8 mouse cellular contexts compared by ENCODE assay signal in the genomic region with DNA sequence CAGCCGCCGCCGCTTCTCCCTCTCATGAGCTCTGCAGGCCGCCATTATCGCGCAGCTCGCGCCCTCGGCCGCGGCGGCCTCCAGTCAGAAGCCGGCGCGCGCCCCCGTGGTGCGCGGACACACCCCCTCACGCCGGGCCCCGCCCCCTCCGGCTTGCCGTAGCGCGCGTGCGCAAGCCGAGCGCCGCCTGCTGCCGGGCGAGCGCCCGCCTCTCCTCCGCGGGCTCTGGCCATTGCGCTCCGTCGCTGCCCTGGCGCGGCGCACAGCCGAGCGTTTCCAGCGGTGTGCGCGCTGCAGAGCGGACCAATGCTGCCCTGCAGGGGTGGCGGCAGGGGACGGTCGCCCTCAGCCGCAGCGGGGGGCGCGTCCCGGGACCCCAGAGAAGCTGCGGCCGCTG. TPM values are rescaled to one million over a fixed set of nuclear protein-coding genes. Genes with fewer than 3 reads are reported as not detected.
A peak's percentile ranks its signal among the peaks of the same experiment; 100 is the strongest.
DNase-seq lines count a peak whose midpoint lies in the region; ATAC-seq lines count a peak whose summit lies in the region.

No protein-coding gene starts in this region.

- intact Hi-C loops in gastrocnemius, postnatal 14 days (cut with DNase I; ENCODE audit: low total_unique reads) = no loop called here
- intact Hi-C loops in left cerebral cortex, postnatal 10 days (cut with DNase I) = no loop called here

- peak; percentile 99 to 100 for DNase-seq in adrenal gland, adult 18-20 months (ENCODE audit: low spot score in 2 of 2)
- DNase-seq in embryo, embryonic 10.5 days (ENCODE audit: low spot score) = peak; percentile 94
- DNase-seq in gastrocnemius, postnatal 14 days = peak; percentile 97
- peak; percentile 91 to 97 for DNase-seq in left cerebral cortex, postnatal 10 days (ENCODE audit: extremely low spot score in 1 of 2, low spot score in 2 of 2)
- DNase-seq in right cerebral cortex, postnatal 10 days (ENCODE audit: low spot score in 2 of 2) = peak; percentile 96 to 98
- peak; percentile 99 for DNase-seq in urinary bladder, postnatal 25 days (ENCODE audit: low spot score)

- ATAC-seq in inflammation-experienced regulatory T-cells, adult 6 months = peak; percentile 79
- peak; percentile 63 for ATAC-seq in megakaryocyte progenitor cell, adult 5-6 weeks (replicated peaks; ENCODE audit: poor library complexity)

RNA-seq across cellular contexts. Expression of a gene that starts 0.5 kb away (rescaled TPM):
- total RNA-seq in adrenal gland, adult 18-20 months (2021) = 10 to 100 TPM; 14.0 to 22.5 TPM
- total RNA-seq in gastrocnemius, postnatal 14 days (2021) = 1 to 10 TPM; 4.8 to 5.3 TPM
- polyA plus RNA-seq in inflammation-experienced regulatory T-cells, adult 6 months (2017; shearing (Covaris generic)) = 10 to 100 TPM; 18.5 to 26.7 (median 23.7) TPM
- 10 to 100 TPM; 26.1 to 26.2 TPM for total RNA-seq in left cerebral cortex, postnatal 10 days (2021)
- total RNA-seq in megakaryocyte progenitor cell, adult 5-6 weeks (2015) = 23.4 and 25.9 TPM in 2 replicates
- 32.7 and 34.0 TPM in 2 replicates for total RNA-seq in megakaryocyte progenitor cell, adult 5-6 weeks (2017)

RNA-seq across cellular contexts. Expression of a gene that starts 27.8 kb away (rescaled TPM):
- under 1 TPM in 1 of 2 experiments, not detected in 1; 0.32 TPM for total RNA-seq in adrenal gland, adult 18-20 months (2021)
- 100 to 1,000 TPM; 103 to 224 TPM for total RNA-seq in gastrocnemius, postnatal 14 days (2021)
- polyA plus RNA-seq in inflammation-experienced regulatory T-cells, adult 6 months (2017; shearing (Covaris generic)) = not detected
- total RNA-seq in left cerebral cortex, postnatal 10 days (2021) = under 1 TPM; 0.66 to 0.87 TPM
- total RNA-seq in megakaryocyte progenitor cell, adult 5-6 weeks (2015) = not detected in 2 replicates
- not detected in 2 replicates for total RNA-seq in megakaryocyte progenitor cell, adult 5-6 weeks (2017)

RNA-seq across cellular contexts. Expression of a gene that starts 33.3 kb away (rescaled TPM):
- 10 to 100 TPM in 1 of 2 experiments, 1 to 10 TPM in 1; 9.3 to 10.0 TPM for total RNA-seq in adrenal gland, adult 18-20 months (2021)
- total RNA-seq in gastrocnemius, postnatal 14 days (2021) = 1 to 10 TPM; 5.9 to 6.0 TPM
- polyA plus RNA-seq in inflammation-experienced regulatory T-cells, adult 6 months (2017; shearing (Covaris generic)) = not detected
- 1 to 10 TPM; 3.3 to 3.7 TPM for total RNA-seq in left cerebral cortex, postnatal 10 days (2021)
- not detected in 2 replicates for total RNA-seq in megakaryocyte progenitor cell, adult 5-6 weeks (2015)
- total RNA-seq in megakaryocyte progenitor cell, adult 5-6 weeks (2017) = not detected in 2 replicates

RNA-seq across cellular contexts. Expression of a gene that starts 40.4 kb away (rescaled TPM):
- total RNA-seq in adrenal gland, adult 18-20 months (2021) = not detected
- total RNA-seq in gastrocnemius, postnatal 14 days (2021) = not detected
- polyA plus RNA-seq in inflammation-experienced regulatory T-cells, adult 6 months (2017; shearing (Covaris generic)) = not detected
- not detected for total RNA-seq in left cerebral cortex, postnatal 10 days (2021)
- total RNA-seq in megakaryocyte progenitor cell, adult 5-6 weeks (2015) = not detected in 2 replicates
- not detected in 2 replicates for total RNA-seq in megakaryocyte progenitor cell, adult 5-6 weeks (2017)

RNA-seq across cellular contexts. Expression of a gene that starts 41.8 kb away (rescaled TPM):
- total RNA-seq in adrenal gland, adult 18-20 months (2021) = 10 to 100 TPM; 10.5 to 10.8 TPM
- 1 to 10 TPM; 4.1 to 4.7 TPM for total RNA-seq in gastrocnemius, postnatal 14 days (2021)
- polyA plus RNA-seq in inflammation-experienced regulatory T-cells, adult 6 months (2017; shearing (Covaris generic)) = 1 to 10 TPM; 4.7 to 6.4 (median 4.9) TPM
- total RNA-seq in left cerebral cortex, postnatal 10 days (2021) = 10 to 100 TPM; 13.4 to 13.7 TPM
- total RNA-seq in megakaryocyte progenitor cell, adult 5-6 weeks (2015) = 11.7 and 11.8 TPM in 2 replicates
- total RNA-seq in megakaryocyte progenitor cell, adult 5-6 weeks (2017) = 12.5 and 12.7 TPM in 2 replicates

Comparison
In these comparisons a context has a peak if more than half of its experiments do, and no peak if none do; other contexts are left out.
1. Peak in every context shown above with its lines: DNase-seq and ATAC-seq.
2. RNA of a gene that starts 27.8 kb away (total RNA-seq): 103 to 224 TPM in gastrocnemius, postnatal 14 days; 0.66 to 0.87 TPM in left cerebral cortex, postnatal 10 days, 0.32 TPM in adrenal gland, adult 18-20 months and not detected in megakaryocyte progenitor cell, adult 5-6 weeks; every median in the first group is over 10 times any median in the second.